Mouse (Mus musculus) stomach, embryonic 14.5 days (tissue): ENCODE measurements around the gene Trpc7. TPM values are rescaled to one million over a fixed set of nuclear protein-coding genes. Genes with fewer than 3 reads are reported as not detected.

Experiments
- ATAC-seq: fragments of 200-750 bp; cut with Nextera tagmentation; 2 replicates; pipeline ENCODE4 v1.8.0; 2017; ENCODE audit warnings: low read depth, moderate TSS enrichment; ENCODE audit not compliant: insufficient number of reproducible peaks, insufficient read depth, low FRiP score
- H3K27ac ChIP-seq: fragments of 300-500 bp; sonication (generic); 2 replicates; pipeline ENCODE4 v1.5.1; 2014; ENCODE audit warnings: mild to moderate bottlenecking, low read length, moderate library complexity, mixed read lengths
- H3K27me3 ChIP-seq: fragments of 300-500 bp; sonication (generic); 2 replicates; pipeline ENCODE4 v1.6.1; 2014; ENCODE audit warnings: low read length, control low read depth, mixed read lengths; ENCODE audit not compliant: control insufficient read depth, insufficient read depth
- H3K36me3 ChIP-seq: fragments of 300-500 bp; sonication (generic); 2 replicates; pipeline ENCODE4 v1.6.1; 2014; ENCODE audit warnings: mild to moderate bottlenecking, control low read depth, low read length, moderate library complexity, mixed read lengths; ENCODE audit not compliant: control insufficient read depth, insufficient read depth
- H3K4me1 ChIP-seq: fragments of 300-500 bp; sonication (generic); 2 replicates; pipeline ENCODE4 v1.6.1; 2014; ENCODE audit warnings: low read length, control low read depth, mixed read lengths; ENCODE audit not compliant: control insufficient read depth, insufficient read depth
- H3K4me2 ChIP-seq: fragments of 300-500 bp; sonication (generic); replicated peaks from 2 replicates; pipeline ENCODE4 v1.6.1; 2014; ENCODE audit warnings: low read depth, low read length, control low read depth
- H3K4me3 ChIP-seq: fragments of 300-500 bp; sonication (generic); 2 replicates; pipeline ENCODE4 v1.5.1; 2014; ENCODE audit warnings: low read depth, low read length, control low read depth
- H3K9ac ChIP-seq: fragments of 300-500 bp; sonication (generic); replicated peaks from 2 replicates; pipeline ENCODE4 v1.6.1; 2014; ENCODE audit warnings: low read depth, mild to moderate bottlenecking, control low read depth, low read length, moderate library complexity, mixed read lengths
- H3K9me3 ChIP-seq: fragments of 300-500 bp; sonication (generic); 2 replicates; pipeline ENCODE4 v1.6.1; 2016; ENCODE audit warnings: low read depth, low read length, control low read depth; ENCODE audit not compliant: control insufficient read depth
- WGBS: fragments of 180-500 bp; shearing (Covaris S2); extraction: QIAGEN DNeasy Blood & Tissue Kit; methylation state at CpG from one replicate; pipeline ENCODE4 v1.1.7; 2014; 5-methylcytosine and 5-hydroxymethylcytosine counted together
- polyA plus RNA-seq: library from polyadenylated mRNA; unstranded; fragments of >200 nt; fragmentation: Nextera tagmentation; extraction: Ambion mirVana; gene quantifications from 2 replicates; pipeline ENCODE4 v1.2.1, GENCODE M21; 2014

Gene Trpc7
- polyA plus RNA-seq, 1 experiment from 2014 or later, result not detected

- Histone ChIP-seq H3K27ac (no peak overlapping the region), H3K4me3 (no peak overlapping the region), H3K9me3 (no peaks in the 10 kb centered on the region), H3K27me3 (no peaks in the 10 kb centered on the region), H3K9ac (no peak overlapping the region), H3K4me2 (peak overlapping the region; percentile 36), H3K36me3 (no peaks in the 10 kb centered on the region), H3K4me1 (no peaks in the 10 kb centered on the region)
- ATAC-seq, result peak; percentile 63; the same call in 1 of the 2 replicates
- 6% methylated on average over 27 of the region's 27 CpGs for WGBS
Observed at GRCm38 (mm10) chr13:56806776-56807490, 88.9 kb downstream of the Trpc7 start.

- Histone ChIP-seq H3K4me1 (no peaks in the 10 kb centered on the region), H3K4me2 (no peak overlapping the region), H3K27ac (no peak overlapping the region), H3K9me3 (no peaks in the 10 kb centered on the region), H3K4me3 (no peak overlapping the region), H3K9ac (no peak overlapping the region), H3K27me3 (no peaks in the 10 kb centered on the region), H3K36me3 (no peaks in the 10 kb centered on the region)
- no peak for ATAC-seq
- 74% methylated on average over 3 of the region's 3 CpGs for WGBS
Observed at GRCm38 (mm10) chr13:56805131-56805530, 90.7 kb downstream of the Trpc7 start.

GRCm38 (mm10) chr13:56797459-56797858 lies 98.3 kb downstream of the Trpc7 start:
- Histone ChIP-seq H3K4me2 (no peak overlapping the region), H3K4me1 (no peaks in the 10 kb centered on the region), H3K9ac (no peak overlapping the region), H3K27me3 (no peaks in the 10 kb centered on the region), H3K27ac (no peak overlapping the region), H3K9me3 (no peaks in the 10 kb centered on the region), H3K4me3 (no peak overlapping the region), H3K36me3 (no peaks in the 10 kb centered on the region)
- no peak for ATAC-seq
- 58% methylated on average over 7 of the region's 7 CpGs for WGBS

GRCm38 (mm10) chr13:56795501-56795900 lies 100.3 kb downstream of the Trpc7 start:
- H3K4me2 ChIP-seq, result no peak overlapping the region
- no peak overlapping the region for H3K27ac ChIP-seq
- H3K4me1 ChIP-seq, result no peaks in the 10 kb centered on the region
- 82% methylated on average over 7 of the region's 7 CpGs for WGBS
- no peak overlapping the region for H3K9ac ChIP-seq
- no peaks in the 10 kb centered on the region for H3K27me3 ChIP-seq
- no peaks in the 10 kb centered on the region for H3K9me3 ChIP-seq
- ATAC-seq, result no peak
- H3K4me3 ChIP-seq, result no peak overlapping the region
- H3K36me3 ChIP-seq, result no peaks in the 10 kb centered on the region

GRCm38 (mm10) chr13:56794441-56794840 lies 101.4 kb downstream of the Trpc7 start:
- no peak for ATAC-seq

GRCm38 (mm10) chr13:56792844-56793243 lies 102.9 kb downstream of the Trpc7 start:
- H3K27me3 ChIP-seq, result no peaks in the 10 kb centered on the region
- ATAC-seq, result no peak
- H3K4me3 ChIP-seq, result no peak overlapping the region
- no peaks in the 10 kb centered on the region for H3K9me3 ChIP-seq
- no peaks in the 10 kb centered on the region for H3K36me3 ChIP-seq
- H3K4me2 ChIP-seq, result no peak overlapping the region
- H3K9ac ChIP-seq, result no peak overlapping the region
- WGBS, result 65% methylated on average over 3 of the region's 3 CpGs
- H3K27ac ChIP-seq, result no peak overlapping the region
- no peaks in the 10 kb centered on the region for H3K4me1 ChIP-seq

More at GRCm38 (mm10) chr13:56794441-56794840, 101.4 kb downstream of the Trpc7 start:
- Histone ChIP-seq H3K9me3 (no peaks in the 10 kb centered on the region), H3K27me3 (no peaks in the 10 kb centered on the region), H3K4me2 (no peak overlapping the region), H3K9ac (no peak overlapping the region), H3K27ac (no peak overlapping the region), H3K4me3 (no peak overlapping the region), H3K36me3 (no peaks in the 10 kb centered on the region), H3K4me1 (no peaks in the 10 kb centered on the region)
- 62% methylated on average over 7 of the region's 7 CpGs for WGBS

GRCm38 (mm10) chr13:56790683-56791082 lies 105.1 kb downstream of the Trpc7 start:
- Histone ChIP-seq H3K4me2 (no peak overlapping the region), H3K36me3 (no peaks in the 10 kb centered on the region), H3K4me3 (no peak overlapping the region), H3K9me3 (no peaks in the 10 kb centered on the region), H3K9ac (no peak overlapping the region), H3K27me3 (no peaks in the 10 kb centered on the region), H3K27ac (no peak overlapping the region), H3K4me1 (no peaks in the 10 kb centered on the region)
- 91% methylated on average over 3 of the region's 3 CpGs for WGBS
- no peak for ATAC-seq

- Histone ChIP-seq H3K4me1 (no peaks in the 10 kb centered on the region), H3K27ac (no peak overlapping the region), H3K9ac (no peak overlapping the region), H3K4me2 (no peak overlapping the region), H3K4me3 (no peak overlapping the region), H3K27me3 (no peaks in the 10 kb centered on the region), H3K36me3 (no peaks in the 10 kb centered on the region), H3K9me3 (no peaks in the 10 kb centered on the region)
- no peak for ATAC-seq
- 86% methylated on average over 1 of the region's 1 CpGs for WGBS
Observed at GRCm38 (mm10) chr13:56782621-56783020, 113.2 kb downstream of the Trpc7 start.

GRCm38 (mm10) chr13:56781697-56782096 lies 114.1 kb downstream of the Trpc7 start:
- no peak overlapping the region for H3K27ac ChIP-seq
- H3K27me3 ChIP-seq, result no peaks in the 10 kb centered on the region
- no peak overlapping the region for H3K4me3 ChIP-seq
- no peaks in the 10 kb centered on the region for H3K36me3 ChIP-seq
- H3K9ac ChIP-seq, result no peak overlapping the region
- H3K9me3 ChIP-seq, result no peaks in the 10 kb centered on the region
- no peak for ATAC-seq
- H3K4me2 ChIP-seq, result no peak overlapping the region
- 85% methylated on average over 3 of the region's 3 CpGs for WGBS
- H3K4me1 ChIP-seq, result no peaks in the 10 kb centered on the region
